17 mouse cellular contexts compared by ENCODE assay signal in genomic region chr8:125077326-125077725, GRCm38 (mm10).
"Had no signal": no experiment of that assay in that cellular context is flagged by ENCODE, and none has a peak within 500 bp of the region (broad histone marks: within the 10 kb centered on the region; RNA-seq: fewer than 3 reads in every experiment).

No protein-coding gene starts in this region.

- H3K27me3 ChIP-seq: liver, embryonic 13.5 days; liver, embryonic 15.5 days; lung, embryonic 15.5 days; midbrain, embryonic 15.5 days; neural tube, embryonic 12.5 days; stomach, embryonic 15.5 days had no signal

- H3K27ac ChIP-seq: liver, embryonic 13.5 days; liver, embryonic 15.5 days; lung, embryonic 15.5 days; macrophage; midbrain, embryonic 15.5 days; neural tube, embryonic 12.5 days; stomach, embryonic 15.5 days had no signal

- H3K36me3 ChIP-seq: liver, embryonic 13.5 days; liver, embryonic 15.5 days; lung, embryonic 15.5 days; midbrain, embryonic 15.5 days; neural tube, embryonic 12.5 days; stomach, embryonic 15.5 days had no signal

- DNase-seq: liver, embryonic 13.5 days; liver, postnatal 0 days; lung, adult 2 months; lung, postnatal 14 days; lung, postnatal 36 days; right cerebral cortex, postnatal 14 days; thymus, adult 18-20 months; thymus, postnatal 14 days; thymus, postnatal 36 days had no signal

- H3K4me2 ChIP-seq: liver, embryonic 13.5 days; liver, embryonic 15.5 days; lung, embryonic 15.5 days; midbrain, embryonic 11.5 days; midbrain, embryonic 15.5 days; neural tube, embryonic 12.5 days; stomach, embryonic 15.5 days had no signal

- H3K4me3 ChIP-seq: liver, embryonic 13.5 days; liver, embryonic 15.5 days; lung, embryonic 15.5 days; midbrain, embryonic 15.5 days; neural tube, embryonic 12.5 days; stomach, embryonic 15.5 days had no signal

- H3K9ac ChIP-seq: liver, embryonic 13.5 days; liver, embryonic 15.5 days; liver, postnatal 0 days; lung, embryonic 15.5 days; midbrain, embryonic 15.5 days; neural tube, embryonic 12.5 days; stomach, embryonic 15.5 days had no signal

- H3K4me1 ChIP-seq: liver, embryonic 15.5 days had no signal

- H3K9me3 ChIP-seq: liver, embryonic 13.5 days; liver, embryonic 15.5 days; lung, embryonic 15.5 days; midbrain, embryonic 15.5 days; neural tube, embryonic 12.5 days; stomach, embryonic 15.5 days had no signal

- ATAC-seq: liver, postnatal 0 days; lung, postnatal 0 days had no signal
